Mouse (Mus musculus) layer of hippocampus, adult 2 months (tissue): ENCODE measurements at regions not wholly inside any gene's neighbourhood (a gene's known extent, or its start where the extent isn't known, plus 50 kb on each side); places are given as distances from the start of the nearest gene placed in this dataset.

Source experiments
- DNase-seq, 2 experiments: peaks; one replicate each; pipeline ENCODE4 v3.0.0; 2022; ENCODE audit warnings: low spot score in 2 of 2
- H3K27ac ChIP-seq: fragments of 200-600 bp; 2 replicates; pipeline ENCODE4 v1.8.1; 2022
- H3K4me3 ChIP-seq: fragments of 200-600 bp; 2 replicates; pipeline ENCODE4 v1.8.1; 2022; ENCODE audit warnings: mild to moderate bottlenecking
- CTCF ChIP-seq: fragments of 200-600 bp; conservative IDR thresholded peaks from 2 replicates; pipeline ENCODE4 v1.8.1; 2022; ENCODE audit warnings: antibody characterized with exemption, mild to moderate bottlenecking, moderate library complexity

- Histone ChIP-seq H3K4me3 (no peak overlapping the region), H3K27ac (no peak overlapping the region)
- TF ChIP-seq CTCF, result no peak
- no peak for DNase-seq
Measured at GRCm38 (mm10) chr5:73775775-73776548, 124.8 kb downstream of the Spata18 start.

DNA sequence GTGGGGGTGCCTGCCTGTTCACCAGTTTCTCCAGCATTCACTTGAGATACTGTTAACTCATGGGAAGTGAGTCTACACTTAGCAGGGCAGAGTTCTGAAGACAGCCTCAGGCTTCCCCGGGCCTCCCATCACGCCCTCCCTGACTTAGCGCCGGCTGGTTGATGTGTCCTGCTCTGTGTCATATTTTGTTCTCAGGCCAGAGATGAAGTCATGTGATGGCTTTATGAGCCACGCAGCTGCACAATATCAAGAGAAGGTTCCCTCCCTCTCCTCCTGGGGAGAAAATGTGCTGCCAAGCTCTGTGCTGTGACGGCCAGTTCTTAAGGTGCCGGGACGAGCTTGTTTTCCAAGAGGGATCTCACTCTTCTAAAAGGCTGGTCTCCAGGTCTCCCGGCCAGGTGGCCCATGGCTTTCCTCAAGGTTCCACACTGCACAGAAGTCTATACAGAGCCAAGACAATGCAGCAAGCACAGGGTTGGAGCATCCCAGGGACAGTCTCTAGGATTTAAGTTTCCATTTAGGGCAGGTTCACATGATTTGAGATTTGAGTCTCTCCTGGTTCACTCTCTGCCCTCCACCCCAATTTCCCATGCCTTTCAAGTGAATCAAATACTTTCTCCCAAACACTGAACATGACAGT is 126.2 kb downstream of the Spata18 start:
- Histone ChIP-seq H3K27ac (peak overlapping the region; percentile 43; the same call in 1 of the 2 replicates), H3K4me3 (no peak overlapping the region)
- TF ChIP-seq CTCF, result no peak
- DNase-seq, result no peak

GRCm38 (mm10) chr5:73781190-73781940 is 130.2 kb downstream of the Spata18 start:
- H3K4me3 ChIP-seq, result no peak overlapping the region
- no peak for DNase-seq
- no peak overlapping the region for H3K27ac ChIP-seq
- TF ChIP-seq CTCF, result no peak

GRCm38 (mm10) chr5:73782214-73783091 is 131.3 kb downstream of the Spata18 start:
- H3K4me3 ChIP-seq, result no peak overlapping the region
- no peak overlapping the region for H3K27ac ChIP-seq
- TF ChIP-seq CTCF, result no peak
- DNase-seq, result no peak

DNA sequence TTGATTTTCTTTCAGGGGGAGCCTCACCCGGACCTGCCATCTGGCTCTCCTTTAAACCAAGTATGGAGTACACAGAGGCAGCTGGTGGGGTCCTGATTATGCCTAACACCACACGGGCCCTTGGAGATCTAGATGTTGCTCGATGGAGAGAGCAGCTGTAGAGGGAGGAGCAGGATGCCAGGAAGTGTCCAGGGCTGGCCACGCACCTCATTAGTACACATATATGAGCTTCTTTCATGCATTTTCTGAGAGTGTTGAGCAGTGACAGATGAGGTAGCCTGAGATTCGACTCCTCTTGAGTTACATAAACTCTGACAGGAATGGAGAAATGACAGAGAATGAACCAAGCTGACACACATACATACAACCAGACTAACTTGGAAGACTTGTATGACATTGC is 136.1 kb downstream of the Spata18 start:
- Histone ChIP-seq H3K27ac (no peak overlapping the region), H3K4me3 (no peak overlapping the region)
- DNase-seq, result no peak
- TF ChIP-seq CTCF, result no peak

DNA sequence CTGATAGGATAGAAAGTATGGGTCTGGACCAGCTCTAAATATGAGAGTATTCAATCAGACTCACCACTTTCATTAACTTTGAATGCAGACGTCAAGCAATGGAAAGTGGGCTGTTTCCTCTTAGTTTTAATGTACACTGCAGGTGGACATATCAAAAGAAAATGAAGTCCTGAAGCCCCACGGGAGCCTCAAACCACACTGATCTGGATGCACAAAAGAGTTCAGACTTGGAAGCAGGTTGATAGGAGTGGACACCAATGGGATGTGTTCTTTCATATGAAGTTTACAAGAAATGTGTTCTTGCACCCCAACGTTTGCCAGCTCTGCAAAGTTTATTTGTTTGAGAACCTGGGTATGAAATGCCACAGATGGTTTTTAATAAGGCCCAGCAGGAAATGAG is 141.0 kb downstream of the Spata18 start:
- no peak overlapping the region for H3K4me3 ChIP-seq
- DNase-seq, result no peak
- H3K27ac ChIP-seq, result no peak overlapping the region
- no peak for TF ChIP-seq CTCF

DNA sequence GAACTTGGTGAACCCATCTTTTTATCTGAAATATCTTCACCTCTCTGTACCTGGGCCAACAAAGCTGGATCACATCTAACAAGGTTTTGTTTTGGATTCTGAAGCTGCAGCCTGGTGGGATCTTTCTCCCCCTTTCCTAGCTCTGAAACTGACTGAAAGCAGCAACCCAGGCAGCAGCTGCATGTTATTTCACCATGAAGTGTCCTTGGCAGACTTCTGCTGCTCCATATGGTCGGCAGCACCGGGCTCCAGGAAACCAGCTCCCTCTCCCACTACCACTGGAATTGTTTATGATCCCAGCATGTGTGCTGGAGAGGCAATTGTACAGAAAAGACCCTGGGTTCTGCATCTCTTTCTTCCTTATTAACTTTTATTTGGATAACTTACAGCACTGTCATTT is 145.0 kb downstream of the Spata18 start:
- 0 out of 2 replicates have a peak overlapping the region, but pooled peaks have one; percentile 2 for H3K27ac ChIP-seq
- TF ChIP-seq CTCF, result no peak
- H3K4me3 ChIP-seq, result no peak overlapping the region
- DNase-seq, result no peak

DNA sequence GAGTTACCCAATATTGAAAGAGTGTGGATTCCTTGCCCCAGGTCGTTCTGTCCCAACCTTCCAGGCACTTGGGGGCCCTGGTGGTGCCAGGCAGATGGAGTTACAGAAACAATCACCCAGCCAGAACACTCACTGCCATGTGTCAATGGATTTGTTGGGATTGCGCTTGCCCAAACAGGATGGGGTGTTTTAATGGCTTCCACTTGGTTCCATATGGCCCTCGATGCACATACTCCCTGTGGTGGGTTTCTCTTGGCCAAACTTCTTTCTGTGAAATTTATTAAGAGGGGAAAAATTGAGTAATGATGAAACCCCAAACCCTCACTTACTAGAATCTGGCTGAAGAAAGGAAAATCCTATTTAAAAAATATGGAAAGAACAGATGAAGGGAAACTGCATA is 146.8 kb downstream of the Spata18 start:
- no peak for DNase-seq
- H3K4me3 ChIP-seq, result no peak overlapping the region
- TF ChIP-seq CTCF, result no peak
- H3K27ac ChIP-seq, result no peak overlapping the region

DNA sequence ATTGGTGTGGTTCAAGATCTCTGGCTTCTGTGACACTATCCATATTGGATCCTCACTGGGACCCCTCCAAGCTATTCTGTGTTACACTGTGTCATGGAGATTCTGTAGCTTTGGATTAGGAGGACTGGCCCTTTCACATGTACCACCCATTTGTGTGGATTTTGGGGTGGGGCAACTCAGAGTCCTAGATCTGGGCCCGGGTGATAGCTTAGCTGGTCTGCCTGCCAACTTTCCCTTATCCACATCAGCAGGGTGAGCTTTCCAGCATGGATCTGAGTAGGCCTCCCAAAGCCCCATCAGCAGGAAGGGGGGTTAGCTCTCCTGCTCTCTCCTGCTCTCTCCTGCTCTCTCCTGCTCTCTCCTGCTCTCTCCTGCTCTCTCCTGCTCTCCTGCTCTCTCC is 152.3 kb downstream of the Spata18 start:
- H3K27ac ChIP-seq, result no peak overlapping the region
- no peak for DNase-seq
- no peak for TF ChIP-seq CTCF
- no peak overlapping the region for H3K4me3 ChIP-seq

DNA sequence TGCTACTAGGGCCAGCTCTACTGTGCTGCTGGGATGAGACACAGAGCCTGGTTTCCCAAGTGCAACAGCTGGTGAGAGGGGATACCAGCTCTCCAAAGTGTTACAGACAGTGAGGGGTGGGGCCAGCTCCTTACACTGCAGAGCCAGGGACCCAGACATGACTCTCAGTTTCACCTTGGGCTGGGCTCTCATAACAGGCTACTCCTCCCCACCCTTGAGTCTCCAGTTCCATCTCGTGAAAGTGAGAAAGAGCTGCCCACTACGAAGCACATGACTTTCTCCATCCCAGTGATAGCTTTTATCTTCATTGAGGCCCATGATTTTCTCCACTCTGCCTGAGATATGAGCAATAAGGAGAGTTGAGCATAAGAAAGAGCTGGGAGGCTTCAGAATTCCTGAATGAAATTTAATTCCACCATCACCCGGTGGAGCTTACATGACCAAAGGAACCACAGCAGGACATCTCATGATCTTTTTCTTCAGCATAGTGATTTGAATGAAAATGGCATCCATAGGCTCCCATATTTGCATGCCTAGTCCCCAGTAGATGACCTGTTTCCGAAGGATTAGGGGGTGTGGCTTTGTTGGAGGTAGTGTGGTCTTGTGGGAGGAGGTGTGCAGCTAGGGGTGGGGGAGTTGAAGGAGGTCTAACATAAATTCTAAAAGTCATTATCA is 153.5 kb downstream of the Spata18 start:
- DNase-seq, result no peak
- no peak for TF ChIP-seq CTCF
- Histone ChIP-seq H3K4me3 (no peak overlapping the region), H3K27ac (no peak overlapping the region)

DNA sequence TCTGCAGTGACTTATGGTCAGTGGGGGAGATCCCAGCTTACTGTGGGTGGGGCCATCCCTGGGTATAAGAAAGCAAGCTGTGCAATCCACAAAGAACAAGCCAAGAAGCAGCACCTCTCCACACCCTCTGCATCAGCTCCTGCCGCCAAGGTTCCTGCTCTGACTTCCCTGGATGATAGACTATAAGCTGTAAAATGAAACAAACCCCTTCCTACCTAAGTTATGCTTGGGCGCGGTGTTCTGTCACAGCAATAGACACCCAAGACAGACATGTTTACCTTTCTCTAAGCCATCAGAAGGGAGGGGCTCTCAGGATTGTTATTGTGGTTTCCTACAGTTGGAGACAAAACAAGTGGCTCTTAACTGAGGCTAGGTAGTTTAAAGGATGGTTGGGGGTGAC is 159.5 kb downstream of the Spata18 start:
- no peak overlapping the region for H3K27ac ChIP-seq
- no peak for DNase-seq
- no peak for TF ChIP-seq CTCF
- no peak overlapping the region for H3K4me3 ChIP-seq

- DNase-seq, result no peak
- no peak overlapping the region for H3K4me3 ChIP-seq
- no peak overlapping the region for H3K27ac ChIP-seq
- TF ChIP-seq CTCF, result no peak
Measured at GRCm38 (mm10) chr5:73811094-73811521, 159.9 kb downstream of the Spata18 start.
